Mouse (Mus musculus) layer of hippocampus, adult 9-11 months (tissue): ENCODE measurements around the gene Agap1.

Source experiments
- DNase-seq: peaks from one replicate; pipeline ENCODE4 v3.0.0; 2022

Agap1 gene

GRCm38 (mm10) chr1:89671110-89671787 lies 216.6 kb downstream of the Agap1 start:
- no peak for DNase-seq

- DNase-seq, result no peak
Observed at GRCm38 (mm10) chr1:89673071-89673470, 218.5 kb downstream of the Agap1 start.

DNA sequence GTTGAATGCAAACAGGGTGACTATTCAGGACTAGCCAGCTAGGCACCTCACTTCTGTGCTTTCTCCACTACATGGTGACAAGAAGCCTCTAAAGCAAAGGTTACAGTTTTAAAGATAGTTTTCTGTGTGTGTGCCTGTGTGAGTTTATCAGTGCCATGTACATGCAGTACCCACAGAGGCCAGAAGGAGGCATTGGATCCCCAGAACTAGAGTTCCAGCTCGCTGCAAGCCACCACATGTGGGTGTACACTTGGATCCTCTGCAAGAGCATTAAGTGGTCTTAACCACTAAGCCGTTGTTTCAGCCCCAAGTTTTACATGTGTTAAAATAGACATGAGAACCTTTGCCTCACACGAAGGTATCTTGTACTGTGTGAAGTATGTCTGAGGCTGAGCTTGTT lies 219.1 kb downstream of the Agap1 start:
- DNase-seq, result no peak

DNA sequence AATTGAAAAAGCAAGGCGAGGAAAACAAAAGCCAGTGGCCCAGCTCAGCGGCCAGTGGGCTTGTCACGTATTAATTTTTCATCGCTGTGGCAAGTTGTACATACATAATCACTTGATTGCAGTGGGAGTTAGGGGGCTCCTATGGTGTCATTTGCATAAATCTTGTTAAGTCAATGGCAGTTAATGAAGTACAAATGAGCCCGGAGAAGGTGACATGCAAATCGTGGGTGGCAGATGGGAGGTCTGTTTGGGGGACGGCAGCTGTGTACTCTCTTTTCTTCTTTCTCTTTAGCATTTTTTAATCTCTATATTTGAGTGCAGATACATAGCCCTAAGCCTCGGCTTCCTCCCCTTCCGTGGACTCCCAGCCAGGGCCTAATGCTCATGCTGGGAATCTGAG lies 220.1 kb downstream of the Agap1 start:
- no peak for DNase-seq

- peak; percentile 32 for DNase-seq
Observed at GRCm38 (mm10) chr1:89676411-89676810, 221.8 kb downstream of the Agap1 start.

DNA sequence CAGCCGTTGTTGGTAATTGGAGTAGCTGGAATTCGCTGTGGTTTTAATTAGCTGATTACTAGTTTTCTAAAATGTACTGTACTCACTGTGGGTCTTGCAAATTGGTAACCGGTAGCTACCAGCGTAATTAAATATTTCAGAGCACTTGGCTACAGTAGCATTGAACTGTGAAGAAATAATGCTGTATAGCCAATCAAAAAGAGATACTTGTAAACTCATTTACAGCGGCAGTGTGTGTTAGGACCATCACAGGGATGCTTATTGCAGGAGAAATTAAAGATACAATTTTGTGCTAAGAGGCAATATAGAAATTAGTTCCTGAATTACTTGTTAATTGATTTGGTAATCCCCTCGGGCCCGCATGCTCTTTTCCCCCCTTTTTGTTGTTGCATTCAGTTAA lies 226.1 kb downstream of the Agap1 start:
- no peak for DNase-seq

GRCm38 (mm10) chr1:89688914-89689313 lies 234.3 kb downstream of the Agap1 start:
- no peak for DNase-seq

DNA sequence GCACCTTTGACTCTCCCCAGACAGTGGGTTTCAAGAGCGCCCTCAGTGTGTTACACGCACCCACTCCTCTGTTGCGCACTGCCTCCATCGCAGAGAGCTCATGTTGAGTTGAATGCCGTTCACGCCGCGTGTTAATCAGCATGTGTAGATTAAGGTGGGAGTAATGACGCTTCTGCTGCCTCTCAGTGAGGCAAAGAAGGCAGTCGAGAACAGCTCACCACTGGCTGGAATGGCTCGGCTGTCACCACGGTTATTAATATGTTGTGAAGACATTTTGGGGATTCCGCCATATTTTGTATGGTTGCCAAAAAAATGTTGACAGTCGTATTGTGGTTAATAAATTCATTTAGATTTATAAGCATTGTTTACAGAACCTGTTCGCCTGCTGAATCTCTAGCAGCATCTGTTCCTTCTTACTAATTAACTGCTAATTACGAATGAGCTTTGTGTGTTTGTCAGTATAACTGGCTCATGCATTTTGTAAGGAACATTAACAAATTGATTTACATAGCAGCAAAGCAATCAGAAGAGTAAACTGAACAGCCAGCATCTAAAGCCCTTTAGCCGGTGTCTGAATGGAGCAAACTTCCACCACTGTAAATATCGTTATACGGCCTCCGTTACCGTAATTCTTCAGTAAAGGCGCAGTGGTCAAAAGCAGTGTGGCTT lies 235.1 kb downstream of the Agap1 start:
- no peak for DNase-seq

- no peak for DNase-seq
Observed at GRCm38 (mm10) chr1:89691096-89691495, 236.5 kb downstream of the Agap1 start.

DNA sequence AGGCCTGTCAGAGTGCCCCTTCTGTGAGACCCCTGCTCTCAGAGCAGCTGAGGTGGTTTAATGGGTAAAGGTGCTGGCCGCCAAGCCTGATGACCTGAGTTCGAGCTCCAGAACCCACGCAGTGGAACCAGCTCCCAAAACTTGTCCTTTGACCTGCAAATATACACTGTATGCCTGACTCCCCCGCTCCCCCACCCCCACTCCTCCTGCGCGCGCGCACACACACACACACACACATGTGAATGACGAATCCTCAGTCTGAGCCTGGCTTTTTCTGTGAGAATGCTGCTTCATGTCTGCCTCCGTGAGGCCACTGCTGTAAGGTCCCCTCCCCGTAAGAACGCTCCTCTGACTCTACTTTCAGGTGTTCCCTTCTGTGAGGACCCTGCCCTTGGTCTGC lies 237.8 kb downstream of the Agap1 start:
- DNase-seq, result no peak

- DNase-seq, result no peak
Observed at GRCm38 (mm10) chr1:89694916-89695315, 240.3 kb downstream of the Agap1 start.

DNA sequence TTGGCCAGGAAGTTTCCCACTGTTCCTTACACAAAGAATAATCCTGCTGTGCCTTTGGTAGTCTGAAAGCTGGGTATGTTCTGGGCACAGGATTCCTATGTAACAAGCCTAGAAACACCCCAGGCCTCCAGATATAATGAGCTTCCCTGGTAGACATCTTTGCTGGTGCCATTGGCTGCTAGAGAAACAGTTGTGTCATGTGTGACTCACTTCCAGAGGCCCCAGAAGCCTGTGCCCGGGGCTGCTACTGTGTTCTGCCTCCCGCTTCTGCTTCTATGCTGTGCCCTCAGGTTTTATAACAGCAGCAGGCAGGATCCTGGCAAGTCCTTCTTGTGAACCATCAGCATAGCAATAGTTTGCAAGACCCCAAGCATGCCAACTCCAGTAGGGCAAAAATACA lies 242.6 kb downstream of the Agap1 start:
- DNase-seq, result no peak

DNA sequence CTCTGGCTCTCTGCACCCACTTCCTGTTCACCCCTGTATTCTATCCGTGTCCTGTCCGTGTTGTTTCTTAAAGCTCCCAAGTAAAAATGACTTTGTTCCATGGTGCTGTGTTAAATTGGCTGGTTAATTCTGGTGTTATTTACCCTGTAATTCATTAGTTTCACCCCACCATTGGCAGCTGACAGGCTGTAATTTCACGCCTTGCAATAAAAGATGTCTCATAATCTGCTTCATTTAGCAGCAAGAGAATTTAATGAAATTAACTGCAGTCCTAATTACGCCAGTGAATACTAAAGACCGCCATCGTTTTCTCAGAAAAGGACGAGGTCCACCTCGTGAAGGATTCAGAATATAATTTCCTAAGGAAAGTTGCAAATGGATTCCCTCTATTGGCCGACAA lies 245.6 kb downstream of the Agap1 start:
- DNase-seq, result no peak

DNA sequence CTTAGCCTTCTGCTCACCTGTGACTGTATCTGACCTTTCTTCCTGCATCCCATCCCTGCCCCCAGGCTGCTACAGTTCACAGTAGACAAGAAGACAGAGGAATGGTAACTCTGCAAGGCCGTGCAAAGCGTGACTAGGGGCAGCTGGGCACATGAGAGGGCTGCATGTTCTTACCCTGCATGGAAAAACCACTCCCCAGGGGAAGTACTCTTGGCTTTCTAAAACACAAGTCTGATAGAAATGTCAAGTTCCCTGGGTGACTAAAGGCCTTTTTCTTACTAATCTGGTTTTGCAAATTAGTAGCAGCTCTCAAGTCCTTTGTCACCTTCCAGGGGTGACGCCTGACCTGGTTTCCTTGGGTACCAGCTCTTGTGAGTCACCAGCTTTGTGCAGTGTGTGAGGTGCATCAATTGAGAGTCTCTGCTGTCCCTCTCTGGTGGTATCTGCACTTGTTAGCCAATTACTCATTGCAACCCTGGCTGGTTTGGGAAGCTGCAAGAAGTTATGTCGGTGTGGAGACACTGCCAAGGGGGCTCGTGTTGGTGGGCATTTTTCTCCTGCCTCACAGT lies 246.6 kb downstream of the Agap1 start:
- DNase-seq, result no peak

DNA sequence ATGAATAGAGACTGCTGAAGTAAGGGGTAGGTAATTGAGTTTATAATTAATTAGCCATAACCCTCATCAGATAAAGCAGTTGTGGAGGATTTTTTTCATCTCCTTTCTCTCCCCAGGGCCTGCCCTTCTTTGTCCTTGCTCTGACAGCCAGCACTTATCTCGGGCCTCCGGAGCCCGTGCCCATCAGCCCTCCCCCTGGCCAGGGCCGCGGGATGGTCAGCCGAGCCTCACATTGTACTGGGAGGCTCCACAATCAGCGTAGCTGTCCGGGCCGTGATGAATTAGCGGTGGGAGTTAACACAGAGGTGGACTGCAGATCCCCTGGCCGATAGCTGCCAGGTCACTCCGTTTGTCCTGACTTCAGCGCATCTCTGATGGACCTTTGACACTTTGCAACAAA lies 248.7 kb downstream of the Agap1 start:
- DNase-seq, result no peak

DNA sequence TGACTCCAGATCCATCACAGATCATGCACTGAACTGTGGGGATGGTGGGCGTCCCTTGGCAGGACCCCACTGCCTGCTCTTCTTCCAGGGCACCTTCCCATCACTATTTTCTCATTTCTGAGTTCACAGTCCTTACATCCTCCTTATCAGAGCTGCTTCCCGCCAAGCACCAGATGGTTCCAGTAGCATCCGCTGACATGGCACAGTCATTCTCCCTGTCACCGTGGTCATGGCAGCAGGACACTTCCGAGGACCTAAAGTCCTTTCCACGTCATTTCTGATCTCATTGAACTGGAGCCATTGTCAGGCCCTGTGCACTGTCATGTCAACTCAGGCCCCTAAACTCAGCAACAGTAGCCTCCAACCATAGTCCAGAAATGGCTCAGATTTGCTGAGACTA lies 251.1 kb downstream of the Agap1 start:
- DNase-seq, result no peak

DNA sequence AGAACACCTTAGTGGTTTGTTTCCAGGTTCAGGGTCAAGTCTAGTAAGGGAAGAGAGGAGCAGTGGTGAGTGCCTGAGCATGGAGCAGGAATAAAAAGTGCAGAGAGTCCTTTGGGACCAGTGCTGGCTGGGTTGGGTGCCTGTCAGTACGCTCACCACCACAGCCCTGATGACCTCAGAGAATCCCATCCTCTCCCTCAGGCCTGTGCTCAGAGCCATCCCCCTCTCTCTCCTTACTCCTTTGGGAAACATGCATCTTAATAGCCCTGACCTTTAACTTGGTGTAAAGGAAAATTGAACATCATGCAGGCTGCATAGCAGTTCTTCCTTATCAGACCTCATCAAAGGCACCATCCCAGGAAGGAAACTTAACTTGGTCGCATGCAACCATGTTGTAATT lies 252.3 kb downstream of the Agap1 start:
- DNase-seq, result no peak

GRCm38 (mm10) chr1:89707756-89708480 lies 253.3 kb downstream of the Agap1 start:
- DNase-seq, result no peak

DNA sequence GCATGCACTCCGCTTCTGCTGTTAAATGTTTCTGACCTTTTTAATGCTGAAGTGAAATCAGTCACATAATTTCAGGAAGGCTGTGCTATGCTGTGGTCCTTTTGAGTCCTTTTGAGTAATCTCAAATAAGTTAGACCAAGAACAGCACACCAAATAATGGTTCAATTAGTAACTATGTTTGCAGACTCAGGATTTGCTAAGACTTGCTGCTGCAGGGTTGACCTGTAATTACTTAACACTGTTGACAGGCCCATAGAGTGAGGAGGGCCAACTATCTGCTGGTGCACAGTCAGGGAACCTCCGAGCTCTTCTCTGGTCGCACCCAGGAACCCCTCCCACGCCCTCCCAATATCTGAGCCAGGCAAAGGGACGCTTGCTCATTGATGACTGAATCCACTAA lies 255.2 kb downstream of the Agap1 start:
- DNase-seq, result no peak

DNA sequence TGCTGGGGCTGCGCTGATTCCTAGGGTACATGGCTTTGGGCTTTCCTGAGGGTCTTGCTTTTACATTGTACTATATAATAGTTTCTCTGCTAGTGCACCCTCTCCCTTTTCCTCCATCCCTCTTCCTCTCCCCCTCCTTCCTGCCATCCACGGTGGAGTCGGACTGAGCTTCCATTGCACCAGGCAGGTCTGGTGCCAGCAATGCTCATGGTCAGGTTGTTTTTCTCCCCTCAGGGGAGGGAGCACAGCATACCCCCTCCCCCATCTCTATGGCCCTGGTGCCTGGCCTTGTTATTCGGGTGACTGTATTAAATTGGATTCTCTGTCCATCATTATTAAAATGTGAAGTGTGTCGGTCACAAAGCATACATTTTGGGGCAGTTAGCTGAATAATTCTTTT lies 259.1 kb downstream of the Agap1 start:
- DNase-seq, result no peak

GRCm38 (mm10) chr1:89714165-89714980 lies 259.8 kb downstream of the Agap1 start:
- no peak for DNase-seq

DNA sequence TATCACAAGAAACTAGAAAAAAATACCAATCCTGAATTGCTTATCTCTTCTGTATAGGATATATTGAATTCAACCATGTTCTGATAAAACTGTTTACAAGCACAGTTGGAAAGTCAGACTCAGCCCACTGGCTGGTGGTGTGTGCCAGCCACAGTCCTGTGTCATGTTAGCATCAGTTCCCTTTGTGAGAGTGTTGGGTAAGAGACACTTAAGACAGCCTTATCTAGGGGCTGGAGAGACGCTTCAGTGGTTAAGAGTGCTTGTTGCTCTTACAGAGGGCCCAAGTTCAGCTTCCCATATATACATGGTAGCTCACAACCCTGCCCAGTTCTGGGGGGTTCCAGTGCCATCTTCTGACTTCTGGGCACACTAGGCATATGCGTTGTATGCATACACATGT lies 261.6 kb downstream of the Agap1 start:
- DNase-seq, result no peak

DNA sequence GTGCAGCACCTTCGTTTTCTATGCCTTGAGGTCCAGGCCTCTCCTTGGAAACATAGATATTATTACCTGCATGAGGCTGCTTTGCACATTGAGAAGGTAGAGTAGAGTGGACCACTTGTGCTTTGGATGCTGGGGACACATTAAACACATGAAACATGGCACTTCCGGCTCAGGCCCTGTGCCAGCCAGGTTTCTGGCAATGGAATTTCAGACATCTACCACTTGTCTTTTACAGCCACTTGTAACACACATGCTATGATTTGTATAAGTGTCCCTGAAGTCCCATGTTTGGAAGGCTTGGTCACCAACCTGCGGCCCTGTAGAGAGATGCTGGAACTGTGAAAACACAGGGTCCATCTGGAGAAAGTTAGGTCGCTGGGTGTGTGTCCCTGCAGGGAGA lies 262.5 kb downstream of the Agap1 start:
- no peak for DNase-seq
